Mouse (Mus musculus) C2C12 (cell line): ENCODE results near the gene St8sia1. TPM values are rescaled to one million over a fixed set of nuclear protein-coding genes. Genes with fewer than 3 reads are reported as not detected.

Experiments
- H3K27me3 ChIP-seq: one replicate; pipeline ENCODE4 v1.6.1; 2011; ENCODE audit not compliant: control insufficient read depth, insufficient read depth, insufficient read length
- H3K36me3 ChIP-seq: one replicate; pipeline ENCODE4 v1.6.1; 2011; ENCODE audit not compliant: control insufficient read depth, insufficient read depth
- H3K4me3 ChIP-seq: one replicate; pipeline ENCODE4 v1.5.1; 2011; ENCODE audit warnings: mild to moderate bottlenecking, control low read depth; ENCODE audit not compliant: poor library complexity, insufficient read depth, severe bottlenecking
- H3K79me2 ChIP-seq: one replicate; pipeline ENCODE4 v1.6.1; 2011; ENCODE audit not compliant: control insufficient read depth, insufficient read depth
- H3K79me3 ChIP-seq: one replicate; pipeline ENCODE4 v1.6.1; 2011; ENCODE audit warnings: low read depth, control low read depth
- H3ac ChIP-seq: one replicate; pipeline ENCODE3; 2011; ENCODE audit warnings: low read depth; ENCODE audit not compliant: control insufficient read depth, insufficient read length
- CEBPB ChIP-seq: IDR thresholded peaks from one replicate; pipeline ENCODE4 v1.6.1; 2011; ENCODE audit warnings: low read depth, mild to moderate bottlenecking, control low read depth, moderate library complexity
- CTCF ChIP-seq: IDR thresholded peaks from one replicate; pipeline ENCODE4 v1.5.1; 2011; ENCODE audit not compliant: control insufficient read depth, insufficient read depth, insufficient read length
- FOSL1 ChIP-seq: IDR thresholded peaks from one replicate; pipeline ENCODE4 v1.8.0; 2011; ENCODE audit warnings: mild to moderate bottlenecking, low read length; ENCODE audit not compliant: poor library complexity, insufficient read depth, severe bottlenecking
- MAX ChIP-seq: IDR thresholded peaks from one replicate; pipeline ENCODE4 v1.6.1; 2011; ENCODE audit warnings: mild to moderate bottlenecking, control low read depth
- MYOD1 ChIP-seq: IDR thresholded peaks from one replicate; pipeline ENCODE4 v1.6.1; 2011; ENCODE audit warnings: low read depth; ENCODE audit not compliant: control insufficient read depth, insufficient read length
- MYOG ChIP-seq: IDR thresholded peaks from one replicate; pipeline ENCODE4 v1.6.1; 2011; ENCODE audit not compliant: control insufficient read depth, insufficient read length; ENCODE audit errors: extremely low read depth
- USF1 ChIP-seq: IDR thresholded peaks from one replicate; pipeline ENCODE4 v1.6.1; 2011; ENCODE audit warnings: low read depth, mild to moderate bottlenecking, control low read depth, moderate library complexity
- polyA plus RNA-seq: library from polyadenylated mRNA; unstranded; fragments of >200 nt; fragmentation: generic; extraction: Trizol; gene quantifications from one replicate; pipeline ENCODE4 v1.2.1, GENCODE M21; 2012; ENCODE audit warnings: missing spikeins

St8sia1 gene
- polyA plus RNA-seq, 1 experiment = not detected

DNA sequence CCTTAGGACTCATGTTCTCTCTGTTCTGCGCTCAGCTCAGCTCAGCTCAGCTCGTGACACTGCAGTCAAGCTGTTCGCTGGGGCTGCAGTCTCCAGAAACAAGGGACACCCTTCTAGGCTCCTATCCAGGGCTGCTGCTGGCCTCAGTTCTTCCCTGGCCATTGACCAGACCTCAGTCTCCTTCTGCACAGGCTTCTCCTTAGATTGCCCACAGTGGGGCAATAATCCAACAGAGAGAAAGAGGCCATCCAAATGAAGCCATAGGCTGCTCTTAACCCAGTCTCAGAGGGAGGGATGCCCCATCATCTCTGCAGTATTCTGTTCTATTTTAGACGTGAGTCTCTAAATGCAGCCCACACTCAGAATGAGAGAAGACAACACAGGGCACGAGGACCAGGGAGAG is 15.3 kb downstream of the St8sia1 start:
- H3K36me3 ChIP-seq = no peaks in the 10 kb centered on the region
- no peaks in the 10 kb centered on the region for H3K79me3 ChIP-seq
- H3ac ChIP-seq = no peak overlapping the region
- H3K27me3 ChIP-seq = no peaks in the 10 kb centered on the region
- no peaks in the 10 kb centered on the region for H3K79me2 ChIP-seq
- no peak overlapping the region for H3K4me3 ChIP-seq
- TF ChIP-seq MAX (no peak), FOSL1 (no peak), CTCF (no peak), CEBPB (no peak), MYOG (no peak), USF1 (no peak), MYOD1 (no peak)

DNA sequence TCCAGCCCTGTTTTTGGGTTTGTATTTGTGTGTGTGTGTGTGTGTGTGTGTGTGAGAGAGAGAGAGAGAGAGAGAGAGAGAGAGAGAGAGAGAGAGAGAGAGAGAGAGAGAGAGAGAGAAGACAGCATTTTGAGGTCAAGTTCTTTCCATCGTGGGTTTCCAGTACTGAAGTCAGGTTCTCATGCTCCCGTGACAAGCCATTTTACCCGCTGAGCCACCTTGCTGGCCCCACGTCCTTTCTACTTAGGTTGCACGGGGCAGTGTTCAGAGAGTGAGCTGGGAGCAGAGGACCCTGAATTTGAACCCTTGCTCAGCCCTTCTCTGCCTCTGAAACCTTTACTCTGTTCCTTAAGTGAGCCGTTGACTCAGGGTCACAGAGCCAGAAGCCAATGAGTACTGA is 17.2 kb downstream of the St8sia1 start:
- Histone ChIP-seq H3K4me3 (no peak overlapping the region), H3K36me3 (no peaks in the 10 kb centered on the region), H3K79me2 (no peaks in the 10 kb centered on the region), H3ac (no peak overlapping the region), H3K79me3 (no peaks in the 10 kb centered on the region), H3K27me3 (no peaks in the 10 kb centered on the region)
- TF ChIP-seq MYOD1 (no peak), MYOG (no peak), CEBPB (no peak), MAX (no peak), FOSL1 (no peak), CTCF (no peak), USF1 (no peak)

DNA sequence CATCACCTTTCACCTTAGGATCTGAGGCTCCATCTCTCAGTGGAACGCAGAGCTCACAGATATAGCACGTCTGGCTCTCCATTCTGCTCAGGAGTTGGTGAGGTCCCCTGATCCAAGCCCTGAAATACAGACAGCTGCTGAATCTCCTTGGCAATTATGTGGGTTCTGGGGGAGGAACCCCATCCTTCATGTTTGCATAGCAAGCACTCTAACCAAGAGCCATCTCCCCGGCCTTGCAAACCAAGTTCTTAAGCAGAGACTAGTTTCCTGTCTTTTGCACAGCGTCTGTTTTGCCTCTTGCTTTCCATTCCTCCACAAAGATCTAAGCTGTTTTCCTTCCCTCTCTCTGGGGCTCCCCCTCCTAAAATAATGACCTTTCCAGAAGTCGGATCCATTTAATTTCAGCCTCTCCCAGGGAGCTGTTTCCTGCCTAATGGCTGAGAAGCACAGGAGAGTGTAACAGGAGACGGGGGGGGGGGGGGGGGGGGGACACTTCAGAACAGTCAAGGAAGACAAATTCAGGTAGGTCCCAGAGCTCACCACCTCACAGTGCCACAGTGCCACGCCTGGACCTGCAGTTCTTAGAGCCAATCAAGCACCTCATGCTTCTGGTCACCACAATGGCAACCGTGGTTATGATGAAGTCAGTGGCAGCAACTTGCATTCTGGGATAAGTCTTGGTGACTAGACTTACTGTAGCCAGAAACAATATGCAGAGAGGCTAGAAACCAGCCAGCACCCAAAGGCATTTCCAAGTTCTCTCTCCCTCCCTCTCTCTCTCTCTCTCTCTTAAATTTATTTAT is 18.0 kb downstream of the St8sia1 start:
- Histone ChIP-seq H3K27me3 (no peaks in the 10 kb centered on the region), H3K79me2 (no peaks in the 10 kb centered on the region)
- TF ChIP-seq CEBPB (no peak), MYOD1 (no peak), CTCF (no peak), MAX (no peak)

DNA sequence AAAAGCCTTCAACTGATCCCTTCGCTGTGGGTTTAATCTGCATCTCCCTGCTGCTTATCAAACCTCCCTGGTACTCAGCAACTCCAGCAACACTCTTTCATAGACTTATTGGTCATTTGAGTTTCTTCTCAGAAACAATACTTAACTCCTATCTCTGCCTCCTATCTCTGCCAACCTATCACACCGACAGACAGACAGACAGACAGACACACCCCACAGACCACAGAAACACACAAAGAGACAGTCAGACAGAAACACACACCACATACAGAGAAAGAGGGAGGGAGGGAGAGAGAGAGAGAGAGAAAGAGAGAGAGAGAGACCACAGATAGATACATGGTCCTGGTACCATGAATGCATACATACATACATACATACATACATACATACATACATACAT is 18.8 kb downstream of the St8sia1 start:
- TF ChIP-seq FOSL1 = no peak
- no peak for TF ChIP-seq MAX
- no peak for TF ChIP-seq MYOG
- TF ChIP-seq USF1 = no peak
- no peak for TF ChIP-seq CEBPB
- no peak for TF ChIP-seq CTCF
- TF ChIP-seq MYOD1 = no peak
- Histone ChIP-seq H3K79me3 (no peaks in the 10 kb centered on the region), H3K79me2 (no peaks in the 10 kb centered on the region)

More for the DNA sequence above, 18.0 kb downstream of the St8sia1 start:
- H3K79me3 ChIP-seq = no peaks in the 10 kb centered on the region
- no peak overlapping the region for H3ac ChIP-seq
- H3K36me3 ChIP-seq = no peaks in the 10 kb centered on the region
- no peak overlapping the region for H3K4me3 ChIP-seq

DNA sequence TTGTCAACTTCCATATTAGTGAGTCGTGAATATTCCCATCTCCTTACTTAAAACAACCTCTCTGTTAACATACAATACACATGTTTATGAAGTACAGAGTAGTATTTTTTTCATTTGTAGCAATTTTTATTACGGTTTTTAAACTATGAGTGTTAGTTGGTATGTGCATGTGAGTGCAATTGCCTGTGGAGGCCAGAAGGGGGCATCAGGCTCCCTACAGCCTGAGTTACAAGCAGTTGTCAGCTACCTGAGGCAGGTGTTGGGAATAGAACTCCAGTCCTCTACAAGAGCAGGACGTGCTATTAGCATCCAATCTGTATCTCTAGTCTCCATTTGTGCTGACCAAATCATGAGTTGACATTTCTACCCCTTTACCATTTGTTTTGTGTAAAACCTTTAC is 19.8 kb downstream of the St8sia1 start:
- H3K27me3 ChIP-seq = no peaks in the 10 kb centered on the region
- H3K36me3 ChIP-seq = no peaks in the 10 kb centered on the region
- H3ac ChIP-seq = no peak overlapping the region
- no peaks in the 10 kb centered on the region for H3K79me3 ChIP-seq
- H3K4me3 ChIP-seq = no peak overlapping the region
- no peak for TF ChIP-seq CTCF
- no peaks in the 10 kb centered on the region for H3K79me2 ChIP-seq

More for the DNA sequence above, 18.8 kb downstream of the St8sia1 start:
- H3K4me3 ChIP-seq = no peak overlapping the region
- no peaks in the 10 kb centered on the region for H3K36me3 ChIP-seq
- H3K27me3 ChIP-seq = no peaks in the 10 kb centered on the region
- no peak overlapping the region for H3ac ChIP-seq

DNA sequence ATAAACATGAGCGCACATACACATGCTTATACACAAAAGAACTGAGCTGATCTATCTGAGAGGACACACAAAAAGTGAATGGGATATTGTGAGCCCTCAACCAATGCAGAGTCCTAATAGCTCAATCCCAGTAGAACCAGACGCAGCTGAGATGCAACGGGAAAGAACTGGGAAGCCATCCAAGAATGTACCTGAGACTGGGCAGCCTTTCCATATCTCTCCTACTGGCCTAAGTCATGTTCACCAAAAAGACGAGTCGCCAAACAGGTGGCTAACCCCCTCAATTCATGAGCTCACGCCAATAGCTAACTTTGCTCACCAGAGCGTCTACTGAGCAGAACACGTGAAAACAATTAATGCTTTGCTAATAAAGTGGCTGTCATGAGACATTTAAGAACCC is 20.8 kb downstream of the St8sia1 start:
- no peaks in the 10 kb centered on the region for H3K36me3 ChIP-seq
- TF ChIP-seq MYOG (no peak), USF1 (no peak), MYOD1 (no peak), CEBPB (no peak), CTCF (no peak), FOSL1 (no peak), MAX (no peak)
- no peaks in the 10 kb centered on the region for H3K27me3 ChIP-seq
- H3K79me2 ChIP-seq = no peaks in the 10 kb centered on the region
- no peak overlapping the region for H3K4me3 ChIP-seq
- no peak overlapping the region for H3ac ChIP-seq
- H3K79me3 ChIP-seq = no peaks in the 10 kb centered on the region
